23 mouse cellular contexts compared by ENCODE assay signal in genomic region chr13:25609241-25609640, GRCm38 (mm10).
DNase-seq lines count a peak whose midpoint lies in the region; ATAC-seq lines count a peak whose summit lies in the region.
"Had no signal": no experiment of that assay in that cellular context is flagged by ENCODE, and none has a peak within 500 bp of the region (broad histone marks: within the 10 kb centered on the region; RNA-seq: fewer than 3 reads in every experiment).

No protein-coding gene starts in this region.

- peak; percentile 21 for DNase-seq in embryo, embryonic 10 days (ENCODE audit: low spot score)
- DNase-seq in embryo, embryonic 9.5 days (ENCODE audit: extremely low spot score) = no peak
- DNase-seq in 3T3-L1 (ENCODE audit: low read depth, low spot score) = peak; percentile 50
- no peak for DNase-seq in spleen, postnatal 10 days (ENCODE audit: low spot score in 2 of 2)
- no peak for DNase-seq in heart, postnatal 14 days
- DNase-seq: adrenal gland, postnatal 36 days; cerebellum, adult 9-10 months; heart, postnatal 10 days; kidney, adult 11 months; kidney, postnatal 14 days; lung, embryonic 14.5 days; right cerebral cortex, postnatal 14 days; thymus, postnatal 25 days had no signal

- H3K9ac ChIP-seq in embryonic facial prominence, embryonic 13.5 days = no peak overlapping the region
- no peak overlapping the region for H3K9ac ChIP-seq in limb, embryonic 13.5 days
- H3K9ac ChIP-seq: forebrain, embryonic 13.5 days; hindbrain, embryonic 13.5 days; liver, embryonic 14.5 days; lung, embryonic 14.5 days; midbrain, embryonic 13.5 days; neural tube, embryonic 12.5 days had no signal

- intact Hi-C loops in heart, postnatal 14 days (cut with DNase I) = no loop called here

- peak overlapping the region; percentile 22; the same call in 1 of the 2 replicates for H3K27ac ChIP-seq in embryonic facial prominence, embryonic 13.5 days
- no peak overlapping the region for H3K27ac ChIP-seq in limb, embryonic 13.5 days
- H3K27ac ChIP-seq: forebrain, embryonic 13.5 days; hindbrain, embryonic 13.5 days; liver, embryonic 14.5 days; midbrain, embryonic 13.5 days; neural tube, embryonic 12.5 days had no signal

- H3K4me2 ChIP-seq in embryonic facial prominence, embryonic 13.5 days = no peak overlapping the region
- H3K4me2 ChIP-seq in limb, embryonic 13.5 days (replicated peaks) = no peak overlapping the region
- H3K4me2 ChIP-seq: forebrain, embryonic 13.5 days; heart, embryonic 11.5 days; hindbrain, embryonic 13.5 days; lung, embryonic 14.5 days; midbrain, embryonic 13.5 days; neural tube, embryonic 12.5 days had no signal

- H3K27me3 ChIP-seq in embryonic facial prominence, embryonic 13.5 days = no peaks in the 10 kb centered on the region
- H3K27me3 ChIP-seq in limb, embryonic 13.5 days = no peaks in the 10 kb centered on the region
- H3K27me3 ChIP-seq: forebrain, embryonic 13.5 days; hindbrain, embryonic 13.5 days; midbrain, embryonic 13.5 days; neural tube, embryonic 12.5 days had no signal

- peaks cover 4% of the 10 kb centered on the region; the same call in 1 of the 2 replicates for H3K4me1 ChIP-seq in embryonic facial prominence, embryonic 13.5 days
- H3K4me1 ChIP-seq in limb, embryonic 13.5 days = peaks cover 12% of the 10 kb centered on the region
- H3K4me1 ChIP-seq: forebrain, embryonic 13.5 days; hindbrain, embryonic 13.5 days; midbrain, embryonic 13.5 days; neural tube, embryonic 12.5 days had no signal

- ATAC-seq in embryonic facial prominence, embryonic 13.5 days (ENCODE audit: insufficient number of reproducible peaks, insufficient read depth, low FRiP score, low TSS enrichment, low read depth) = no peak
- ATAC-seq in limb, embryonic 13.5 days (ENCODE audit: low FRiP score, low read depth) = peak; percentile 36; the same call in 1 of the 2 replicates
- ATAC-seq: CD4-positive, CD25-positive, alpha-beta regulatory T cell, adult 4 months; forebrain, embryonic 13.5 days; midbrain, embryonic 13.5 days had no signal

- H3K4me3 ChIP-seq in embryonic facial prominence, embryonic 13.5 days = no peak overlapping the region
- H3K4me3 ChIP-seq in limb, embryonic 13.5 days = no peak overlapping the region
- H3K4me3 ChIP-seq: erythroblast, embryonic 14.5 days; forebrain, embryonic 13.5 days; hindbrain, embryonic 13.5 days; midbrain, embryonic 13.5 days; neural tube, embryonic 12.5 days had no signal

- no peaks in the 10 kb centered on the region for H3K9me3 ChIP-seq in embryonic facial prominence, embryonic 13.5 days
- H3K9me3 ChIP-seq in limb, embryonic 13.5 days = no peaks in the 10 kb centered on the region
- H3K9me3 ChIP-seq: forebrain, embryonic 13.5 days; hindbrain, embryonic 13.5 days; midbrain, embryonic 13.5 days; neural tube, embryonic 12.5 days had no signal

- H3K36me3 ChIP-seq in embryonic facial prominence, embryonic 13.5 days = no peaks in the 10 kb centered on the region
- no peaks in the 10 kb centered on the region for H3K36me3 ChIP-seq in limb, embryonic 13.5 days
- H3K36me3 ChIP-seq: hindbrain, embryonic 13.5 days; midbrain, embryonic 13.5 days; neural tube, embryonic 12.5 days had no signal

- WGBS in embryonic facial prominence, embryonic 13.5 days = 26% methylated on average over 1 of the region's 1 CpGs
- WGBS in limb, embryonic 13.5 days = 15% methylated on average over 1 of the region's 1 CpGs

Comparison
In these comparisons a context has a peak if more than half of its experiments do, and no peak if none do; other contexts are left out.
1. DNase-seq: peak in embryo, embryonic 10 days (single experiment) and 3T3-L1 (single experiment); none in embryo, embryonic 9.5 days (single experiment), spleen, postnatal 10 days (0 of 2) and heart, postnatal 14 days (0 of 2).